Mouse (Mus musculus) testis, adult 2 months (tissue): ENCODE results near the gene Gm13420. TPM values are rescaled to one million over a fixed set of nuclear protein-coding genes. Genes with fewer than 3 reads are reported as not detected.
A peak's percentile ranks its signal among the peaks of the same experiment; 100 is the strongest.

Experiments used
- H3K27ac ChIP-seq: fragments of 200-500 bp; 2 replicates; pipeline ENCODE4 v1.5.1; 2012; ENCODE audit warnings: low read depth, low read length; ENCODE audit not compliant: control insufficient read depth, insufficient read depth
- H3K27me3 ChIP-seq: fragments of 200-500 bp; 2 replicates; pipeline ENCODE4 v1.6.1; 2012; ENCODE audit warnings: mild to moderate bottlenecking, low read length, moderate library complexity; ENCODE audit not compliant: control insufficient read depth, insufficient read depth
- H3K36me3 ChIP-seq: fragments of 200-500 bp; 2 replicates; pipeline ENCODE4 v1.6.1; 2012; ENCODE audit warnings: mild to moderate bottlenecking, low read length; ENCODE audit not compliant: control insufficient read depth, insufficient read depth
- H3K4me1 ChIP-seq: fragments of 200-500 bp; 2 replicates; pipeline ENCODE4 v1.6.1; 2012; ENCODE audit warnings: low read length; ENCODE audit not compliant: control insufficient read depth, insufficient read depth
- H3K4me3 ChIP-seq: fragments of 200-500 bp; 2 replicates; pipeline ENCODE4 v1.5.1; 2012; ENCODE audit warnings: low read depth, mild to moderate bottlenecking, low read length, moderate library complexity, mixed read lengths; ENCODE audit not compliant: control insufficient read depth
- CTCF ChIP-seq: fragments of 200-500 bp; IDR thresholded peaks from 2 replicates; pipeline ENCODE4 v1.5.1; 2012; ENCODE audit warnings: low read depth, mild to moderate bottlenecking, inconsistent platforms, low read length, moderate library complexity; ENCODE audit not compliant: control insufficient read depth, insufficient read depth, insufficient replicate concordance
- POLR2A ChIP-seq: fragments of 200-500 bp; IDR thresholded peaks from 2 replicates; pipeline ENCODE4 v1.6.1; 2012; ENCODE audit warnings: low read depth, mild to moderate bottlenecking, inconsistent platforms, low read length, moderate library complexity; ENCODE audit not compliant: control insufficient read depth
- polyA plus RNA-seq: library from polyadenylated mRNA; depleted of rRNA; stranded (reverse); fragments of >200 nt; gene quantifications from 2 replicates; pipeline ENCODE4 v1.2.3, GENCODE M21; 2012

Gm13420 gene
- polyA plus RNA-seq, 1 experiment = 0.28 TPM

DNA sequence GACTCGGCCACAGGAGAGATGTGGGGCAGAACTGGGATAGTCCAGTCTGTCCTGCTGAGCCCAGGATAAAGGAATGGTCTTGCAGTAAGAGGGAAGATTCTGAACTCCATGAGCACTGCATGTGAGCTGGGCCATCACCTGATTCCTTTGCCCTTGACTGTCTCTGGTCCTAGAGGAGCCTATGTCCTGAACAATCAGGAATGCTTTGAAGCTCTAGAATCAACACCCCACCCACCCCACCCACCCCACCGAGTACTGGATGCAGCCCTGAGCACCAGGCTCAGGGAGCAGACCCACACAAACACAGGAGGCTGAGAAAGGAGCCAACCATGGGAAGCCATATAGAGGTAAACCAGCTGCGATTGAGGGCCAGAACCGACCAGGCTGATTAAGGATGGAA is 3.0 kb downstream of the Gm13420 start:
- Histone ChIP-seq H3K4me3 (no peak overlapping the region), H3K27ac (no peak overlapping the region), H3K27me3 (no peaks in the 10 kb centered on the region), H3K36me3 (no peaks in the 10 kb centered on the region), H3K4me1 (peaks cover 23% of the 10 kb centered on the region)
- TF ChIP-seq POLR2A (no peak), CTCF (no peak)

DNA sequence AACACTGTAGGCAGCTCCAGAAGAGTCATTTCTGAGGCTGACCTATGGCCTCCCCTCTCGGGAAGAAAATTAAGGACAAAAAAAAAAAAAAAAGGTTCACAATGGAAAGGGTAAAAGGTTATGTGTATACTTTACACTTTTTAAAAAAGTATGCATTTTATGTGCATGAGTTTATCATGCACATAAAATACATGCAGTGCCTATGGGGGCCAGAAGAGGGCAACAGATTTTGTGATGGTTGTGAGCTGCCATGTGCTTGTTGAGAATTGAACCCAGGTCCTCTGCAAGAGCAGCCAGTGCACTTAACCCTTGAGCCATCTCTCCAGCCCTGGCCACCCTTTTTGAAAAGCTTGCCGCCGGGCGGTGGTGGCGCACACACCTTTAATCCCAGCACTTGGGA is 3.6 kb downstream of the Gm13420 start:
- H3K4me3 ChIP-seq = no peak overlapping the region
- H3K27ac ChIP-seq = no peak overlapping the region
- no peaks in the 10 kb centered on the region for H3K36me3 ChIP-seq
- no peak for TF ChIP-seq POLR2A
- no peak for TF ChIP-seq CTCF
- H3K4me1 ChIP-seq = peaks cover 23% of the 10 kb centered on the region
- H3K27me3 ChIP-seq = no peaks in the 10 kb centered on the region

DNA sequence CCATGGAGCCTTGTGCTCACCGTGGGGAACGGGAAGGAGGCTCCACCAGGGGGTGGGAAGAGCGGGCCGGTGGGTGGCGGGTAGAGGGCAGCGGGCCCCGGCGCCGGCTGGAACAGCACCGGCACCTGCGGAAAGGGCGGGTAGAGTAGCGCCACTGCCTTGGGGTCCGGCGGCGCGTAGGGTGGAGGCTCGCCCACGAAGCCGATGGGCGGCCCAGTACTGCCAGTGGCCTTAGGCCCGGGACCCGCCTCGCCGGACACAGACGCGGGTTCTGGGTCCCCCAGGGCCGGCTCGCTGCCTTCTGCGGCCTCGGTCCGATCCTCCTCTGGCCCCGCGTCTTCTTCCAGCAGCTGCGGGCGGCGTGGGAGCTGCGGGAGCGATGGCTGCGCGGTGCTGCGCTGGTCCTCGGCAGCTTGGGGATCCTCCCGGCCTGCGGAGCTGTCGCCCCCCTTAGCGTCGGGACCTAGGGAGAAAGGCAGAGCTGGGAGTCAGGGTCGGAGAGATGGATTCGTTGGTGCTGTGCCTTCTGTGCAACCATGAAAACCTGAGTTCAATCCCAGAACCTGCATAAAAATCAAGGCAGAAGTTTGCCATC is 4.2 kb downstream of the Gm13420 start:
- H3K27me3 ChIP-seq = no peaks in the 10 kb centered on the region
- peak overlapping the region; percentile 12; the same call in 1 of the 2 replicates for H3K4me3 ChIP-seq
- no peaks in the 10 kb centered on the region for H3K36me3 ChIP-seq
- H3K4me1 ChIP-seq = peaks cover 23% of the 10 kb centered on the region
- H3K27ac ChIP-seq = no peak overlapping the region
- no peak for TF ChIP-seq POLR2A
- TF ChIP-seq CTCF = no peak

DNA sequence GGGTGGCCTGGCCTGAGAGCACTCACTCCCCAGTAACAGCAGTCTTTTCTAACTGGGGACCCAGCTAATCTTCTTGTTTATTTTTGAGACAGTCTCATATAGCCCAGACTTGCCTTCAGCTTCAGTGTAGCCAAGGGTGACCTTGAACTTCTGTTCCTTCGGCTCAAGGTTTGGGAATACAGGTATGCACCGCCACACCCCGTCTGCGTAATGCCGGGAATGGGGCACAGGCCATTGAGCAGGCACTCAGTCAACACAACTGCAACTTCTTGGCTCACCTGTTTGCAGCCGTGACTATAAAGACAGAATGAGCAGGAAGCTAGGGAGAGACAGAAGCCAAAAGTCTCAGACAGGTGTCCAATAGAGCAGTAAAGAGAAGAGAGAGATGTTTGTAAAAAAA is 7.2 kb downstream of the Gm13420 start:
- no peaks in the 10 kb centered on the region for H3K27me3 ChIP-seq

DNA sequence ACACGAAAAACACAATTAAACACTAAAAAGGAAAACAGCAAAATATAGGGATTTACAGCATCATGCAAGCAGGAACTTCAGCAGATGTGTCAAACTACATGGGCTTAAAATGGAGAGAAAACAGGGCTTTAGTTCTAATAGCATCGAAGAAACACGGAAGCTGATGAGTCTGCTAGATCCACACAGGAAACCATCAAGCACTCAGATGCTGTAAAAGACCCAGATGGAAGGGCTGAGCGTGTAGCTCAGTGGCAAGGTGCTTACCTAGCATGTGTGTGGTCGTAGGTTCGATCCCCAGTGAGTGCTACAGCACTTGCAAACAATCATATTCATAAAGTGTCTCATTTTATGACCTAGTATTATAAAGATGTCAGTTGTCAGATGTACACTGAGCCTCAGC is 10.3 kb downstream of the Gm13420 start:
- no peak overlapping the region for H3K27ac ChIP-seq
- no peaks in the 10 kb centered on the region for H3K27me3 ChIP-seq
- no peaks in the 10 kb centered on the region; the same call in 1 of the 2 replicates for H3K36me3 ChIP-seq
- no peak overlapping the region for H3K4me3 ChIP-seq
- H3K4me1 ChIP-seq = no peaks in the 10 kb centered on the region
- TF ChIP-seq CTCF (no peak), POLR2A (no peak)

More for the DNA sequence above, 7.2 kb downstream of the Gm13420 start:
- no peak for TF ChIP-seq POLR2A
- TF ChIP-seq CTCF = no peak
- Histone ChIP-seq H3K4me3 (no peak overlapping the region), H3K36me3 (no peaks in the 10 kb centered on the region), H3K4me1 (peaks cover 7% of the 10 kb centered on the region), H3K27ac (no peak overlapping the region)

DNA sequence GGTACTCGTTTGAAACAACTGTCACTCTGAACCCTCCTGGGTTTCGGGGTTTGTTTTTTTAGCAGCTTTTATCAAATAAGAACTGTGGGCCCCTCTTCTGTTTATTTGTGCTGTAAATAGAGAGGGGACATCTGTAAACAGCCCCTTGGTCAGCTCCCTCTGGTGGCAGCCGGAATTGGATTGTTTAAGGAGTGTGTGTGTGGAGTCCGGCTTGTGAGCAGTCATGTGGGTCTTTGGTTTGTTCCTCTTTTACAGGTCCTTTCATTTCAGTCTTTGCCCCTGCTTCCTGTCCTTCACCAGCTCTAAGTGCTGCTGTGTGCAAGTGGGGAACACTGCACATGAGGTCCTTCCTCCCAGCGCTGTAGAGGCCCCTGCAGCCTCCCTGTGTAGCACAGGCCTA is 12.1 kb downstream of the Gm13420 start:
- no peak for TF ChIP-seq POLR2A

DNA sequence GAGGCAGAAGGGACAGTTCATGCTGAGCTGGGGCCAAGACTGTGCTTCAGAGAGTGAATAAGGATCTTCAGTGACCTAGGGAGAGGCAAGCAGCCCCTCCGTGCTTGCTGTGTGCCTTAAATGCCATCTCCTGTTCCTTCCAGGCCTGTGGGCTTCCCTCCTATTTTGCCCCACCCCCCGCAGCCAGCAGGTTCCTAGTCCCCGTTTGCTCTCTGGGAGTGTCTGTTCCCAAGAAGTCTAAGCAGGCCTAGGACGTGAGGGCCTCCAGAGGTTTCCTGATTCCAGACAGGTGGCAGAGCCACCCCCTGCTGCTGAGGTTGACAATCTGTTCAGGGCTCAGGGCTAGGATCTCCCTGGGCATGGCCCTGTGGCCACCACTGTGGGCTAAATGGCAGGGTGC is 12.7 kb downstream of the Gm13420 start:
- H3K27me3 ChIP-seq = no peaks in the 10 kb centered on the region
- TF ChIP-seq POLR2A = no peak
- no peak for TF ChIP-seq CTCF
- H3K36me3 ChIP-seq = no peaks in the 10 kb centered on the region; the same call in 1 of the 2 replicates
- H3K4me1 ChIP-seq = no peaks in the 10 kb centered on the region
- no peak overlapping the region for H3K27ac ChIP-seq
- no peak overlapping the region for H3K4me3 ChIP-seq

More for the DNA sequence above, 12.1 kb downstream of the Gm13420 start:
- H3K4me3 ChIP-seq = no peak overlapping the region
- H3K4me1 ChIP-seq = no peaks in the 10 kb centered on the region
- no peak overlapping the region for H3K27ac ChIP-seq
- H3K27me3 ChIP-seq = no peaks in the 10 kb centered on the region
- H3K36me3 ChIP-seq = no peaks in the 10 kb centered on the region; the same call in 1 of the 2 replicates
